Mouse (Mus musculus) MEL-GATA-1-ER (cell line): ENCODE measurements around the gene Scrn2.

Experiments used
- DNase-seq: peaks from one replicate; pipeline ENCODE4 v3.0.0-alpha.2; 2012; ENCODE audit warnings: low read depth; ENCODE audit errors: extremely low read depth

Gene Scrn2

GRCm38 (mm10) chr11:97050216-97050943 is 20.6 kb downstream of the Scrn2 start, which contains the start of gene Osbpl7:
TSS of gene Osbpl7 (plus strand) at chr11:97050628.
- DNase-seq = peak; percentile 65

GRCm38 (mm10) chr11:97050944-97051586 is 21.3 kb downstream of the Scrn2 start:
- DNase-seq = no peak

- no peak for DNase-seq
These were observed 22.5 kb downstream of the Scrn2 start for GRCm38 (mm10) chr11:97052219-97052646.

- DNase-seq = no peak
These were observed 33.7 kb downstream of the Scrn2 start for GRCm38 (mm10) chr11:97063274-97063920.

DNA sequence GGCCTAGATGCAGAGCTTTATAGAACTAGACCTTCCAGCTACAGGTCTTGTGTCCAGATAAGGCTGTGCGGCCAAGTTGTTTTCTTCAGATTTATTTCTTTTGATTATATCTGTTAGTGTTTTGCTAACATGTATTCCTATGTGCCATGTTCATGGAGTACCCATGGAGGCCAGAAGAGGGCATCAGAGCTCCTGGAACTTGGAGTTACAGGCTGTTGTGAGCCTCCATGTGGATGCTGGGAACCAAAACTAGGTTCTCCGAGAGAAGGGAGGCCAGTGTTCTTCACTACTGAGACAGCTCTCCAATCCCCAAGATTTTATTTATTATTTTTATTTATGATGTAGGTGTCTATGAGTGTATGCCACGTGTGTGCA is 34.2 kb downstream of the Scrn2 start:
- DNase-seq = no peak

DNA sequence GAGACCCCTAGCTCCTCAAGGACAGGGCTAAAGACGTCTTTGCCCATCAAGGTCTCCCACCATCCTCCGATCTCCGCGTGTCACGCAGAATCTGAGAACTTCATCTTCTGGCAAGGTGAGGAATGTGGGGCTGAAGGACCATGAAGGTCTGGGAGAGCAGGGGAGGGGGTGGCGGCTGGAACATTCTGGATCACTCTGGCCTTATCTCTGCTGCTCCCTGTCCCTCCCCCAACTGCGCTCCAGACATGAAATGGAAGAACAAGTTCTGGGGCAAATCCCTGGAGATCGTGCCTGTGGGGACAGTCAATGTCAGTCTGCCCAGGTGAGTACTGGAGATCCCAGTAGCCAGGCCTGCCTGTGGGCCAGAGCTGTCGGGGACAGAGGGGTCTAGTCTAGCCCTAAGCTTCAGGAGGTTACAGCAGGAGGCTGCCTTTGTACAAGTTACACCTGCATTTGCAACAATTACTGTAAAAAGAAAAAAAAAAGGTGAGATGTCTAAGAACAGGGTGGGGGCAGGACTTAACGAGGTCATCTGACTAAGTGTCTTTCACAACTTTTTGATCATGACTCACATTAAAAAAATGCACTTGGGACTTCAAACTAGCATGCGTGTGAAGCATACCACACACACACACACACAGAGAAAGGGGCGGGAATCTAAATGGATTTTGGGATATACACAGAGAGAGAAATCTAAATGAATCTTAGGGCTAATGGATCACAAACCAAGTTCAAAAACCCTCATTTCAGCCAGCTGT is 36.0 kb downstream of the Scrn2 start:
- DNase-seq = no peak

DNA sequence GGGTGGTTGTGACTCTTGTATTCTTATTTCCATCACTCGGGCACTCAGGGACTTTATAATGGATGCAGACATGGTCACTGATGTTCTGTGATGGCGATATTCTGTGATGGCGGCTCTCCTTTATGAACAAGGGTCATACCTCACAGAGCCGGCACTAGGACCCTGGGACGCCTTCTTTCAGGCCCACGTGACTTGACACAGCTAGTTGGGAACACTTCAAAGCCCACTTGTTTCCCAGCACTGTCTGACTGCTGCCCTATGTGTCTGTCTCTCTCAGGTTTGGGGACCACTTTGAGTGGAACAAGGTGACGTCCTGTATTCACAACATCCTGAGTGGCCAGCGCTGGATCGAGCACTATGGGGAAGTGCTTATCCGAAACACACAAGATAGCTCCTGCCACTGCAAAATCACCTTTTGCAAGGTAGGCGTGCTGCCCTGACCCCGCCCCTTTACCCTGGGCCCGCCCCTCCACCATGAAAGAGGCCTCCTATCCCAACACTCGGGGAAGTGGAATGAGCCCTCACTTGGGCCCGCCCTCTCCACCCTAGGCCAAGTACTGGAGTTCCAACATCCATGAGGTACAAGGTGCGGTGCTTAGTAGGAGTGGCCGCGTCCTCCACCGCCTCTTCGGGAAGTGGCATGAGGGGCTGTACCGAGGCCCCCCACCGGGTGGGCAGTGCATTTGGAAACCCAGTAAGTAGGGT is 37.1 kb downstream of the Scrn2 start:
- no peak for DNase-seq

- no peak for DNase-seq
These were observed 39.6 kb downstream of the Scrn2 start for GRCm38 (mm10) chr11:97069333-97069732.

GRCm38 (mm10) chr11:97069770-97070169 is 40.0 kb downstream of the Scrn2 start:
- no peak for DNase-seq

- no peak for DNase-seq
These were observed 41.4 kb downstream of the Scrn2 start for GRCm38 (mm10) chr11:97071129-97071528.

- no peak for DNase-seq
These were observed 42.8 kb downstream of the Scrn2 start for GRCm38 (mm10) chr11:97072533-97072932.

GRCm38 (mm10) chr11:97074235-97074634 is 44.5 kb downstream of the Scrn2 start:
- no peak for DNase-seq

- no peak for DNase-seq
These were observed 49.0 kb downstream of the Scrn2 start for GRCm38 (mm10) chr11:97078751-97079150.

GRCm38 (mm10) chr11:97080291-97080690 is 50.6 kb downstream of the Scrn2 start:
- no peak for DNase-seq

- DNase-seq = peak; percentile 33
These were observed 53.2 kb downstream of the Scrn2 start for GRCm38 (mm10) chr11:97082977-97083376.
